18 mouse cellular contexts compared by ENCODE assay signal in genomic region chr13:98743214-98743613, GRCm38 (mm10). TPM values are rescaled to one million over a fixed set of nuclear protein-coding genes. Genes with fewer than 3 reads are reported as not detected.
"Had no signal": no experiment of that assay in that cellular context is flagged by ENCODE, and none has a peak within 500 bp of the region (broad histone marks: within the 10 kb centered on the region; RNA-seq: fewer than 3 reads in every experiment).

No protein-coding gene starts in this region.

- H3K9ac ChIP-seq: neural tube, embryonic 12.5 days; neural tube, embryonic 13.5 days; neural tube, embryonic 15.5 days; stomach, embryonic 15.5 days had no signal

- H3K4me3 ChIP-seq: neural tube, embryonic 12.5 days; neural tube, embryonic 13.5 days; neural tube, embryonic 15.5 days; stomach, embryonic 15.5 days had no signal

- H3K4me1 ChIP-seq: neural tube, embryonic 12.5 days; neural tube, embryonic 13.5 days; neural tube, embryonic 15.5 days; stomach, embryonic 15.5 days had no signal

- H3K9me3 ChIP-seq: neural tube, embryonic 12.5 days; neural tube, embryonic 13.5 days; neural tube, embryonic 15.5 days; stomach, embryonic 15.5 days had no signal

- H3K4me2 ChIP-seq: neural tube, embryonic 12.5 days; neural tube, embryonic 13.5 days; neural tube, embryonic 15.5 days; stomach, embryonic 15.5 days had no signal

- H3K27me3 ChIP-seq: neural tube, embryonic 12.5 days; neural tube, embryonic 13.5 days; neural tube, embryonic 15.5 days; stomach, embryonic 15.5 days had no signal

- DNase-seq: retina, postnatal 1 day; right cerebral cortex, adult 18-20 months; right cerebral cortex, postnatal 25 days; right cerebral cortex, postnatal 4 days; spleen, adult 18-20 months; thymus, adult 18-20 months; thymus, adult 2 months; thymus, postnatal 14 days; thymus, postnatal 25 days; thymus, postnatal 36 days; thymus, postnatal 4 days had no signal

- H3K27ac ChIP-seq: neural tube, embryonic 12.5 days; neural tube, embryonic 13.5 days; neural tube, embryonic 15.5 days; stomach, embryonic 15.5 days; stomach, postnatal 0 days had no signal

RNA-seq across cellular contexts. Expression of gene Tmem171, which starts 48.6 kb away (rescaled TPM):
- total RNA-seq: neutrophil, adult 5-6 weeks had no signal
- polyA plus RNA-seq: neural tube, embryonic 12.5 days; neural tube, embryonic 13.5 days; neural tube, embryonic 14.5 days; neural tube, embryonic 15.5 days had no signal
